Comparison of ENCODE assay signal across 8 mouse cellular contexts in genomic region chr13:21944926-21945740, GRCm38 (mm10). TPM values are rescaled to one million over a fixed set of nuclear protein-coding genes. Genes with fewer than 3 reads are reported as not detected.
DNase-seq lines count a peak whose midpoint lies in the region; ATAC-seq and TF ChIP-seq lines count a peak whose summit lies in the region.

Gene Zfp184, plus strand, starts transcription at chr13:21945094.

- TF ChIP-seq POLR2A in brain, embryonic 14.5 days (IDR thresholded peaks at IDR 0.05; ENCODE audit: borderline replicate concordance, extremely low read depth, insufficient read depth, insufficient read length, poor library complexity, severe bottlenecking): peak; percentile 25; the same call in 1 of the 2 replicates

- peak within 1 kb of the TSS; percentile 94 for H3K9ac ChIP-seq in heart, embryonic 11.5 days (ENCODE audit: low read depth, low read length)
- H3K9ac ChIP-seq in kidney, embryonic 16.5 days (replicated peaks; ENCODE audit: low read length): peak within 1 kb of the TSS; percentile 74

- H3K4me1 ChIP-seq in heart, embryonic 11.5 days (ENCODE audit: control insufficient read depth, insufficient read depth, low read length): no peaks in the 10 kb centered on the region
- H3K4me1 ChIP-seq in kidney, embryonic 16.5 days (ENCODE audit: insufficient read depth, low read length): peaks cover 13% of the 10 kb centered on the region

- peak within 1 kb of the TSS; percentile 74 for H3K4me2 ChIP-seq in heart, embryonic 11.5 days
- H3K4me2 ChIP-seq in kidney, embryonic 16.5 days (replicated peaks; ENCODE audit: low read depth, low read length): peak within 1 kb of the TSS; percentile 86

- H3K27me3 ChIP-seq in heart, embryonic 11.5 days (ENCODE audit: control insufficient read depth, insufficient read depth, low read length): no peaks in the 10 kb centered on the region
- no peaks in the 10 kb centered on the region for H3K27me3 ChIP-seq in kidney, embryonic 16.5 days (ENCODE audit: insufficient read depth, low read length)

- peak; percentile 80 for DNase-seq in CD4-positive helper T cell, adult 2 months (ENCODE audit: low read depth, low spot score)
- peak; percentile 98 for DNase-seq in brain, embryonic 14.5 days (ENCODE audit: low read depth)
- peak; percentile 80 for DNase-seq in liver
- peak; percentile 66 to 73 for DNase-seq in spleen, postnatal 36 days (ENCODE audit: low spot score in 2 of 2)

- peak; percentile 14; the same call in 1 of the 2 replicates for TF ChIP-seq CTCF in brain, embryonic 14.5 days (IDR thresholded peaks at IDR 0.05; ENCODE audit: borderline replicate concordance, extremely low read depth, insufficient read depth, insufficient read length)

- no peaks in the 10 kb centered on the region for H3K9me3 ChIP-seq in heart, embryonic 11.5 days (replicated peaks; ENCODE audit: control insufficient read depth, low read length)
- no peaks in the 10 kb centered on the region for H3K9me3 ChIP-seq in kidney, embryonic 16.5 days (ENCODE audit: low read length)

- no peaks in the 10 kb centered on the region for H3K36me3 ChIP-seq in heart, embryonic 11.5 days (ENCODE audit: control insufficient read depth, insufficient read depth, low read length)
- H3K36me3 ChIP-seq in kidney, embryonic 16.5 days (ENCODE audit: insufficient read depth, low read length): peaks cover 8% of the 10 kb centered on the region

- H3K27ac ChIP-seq in heart, embryonic 11.5 days (ENCODE audit: low read depth, low read length): peak within 1 kb of the TSS; percentile 75
- H3K27ac ChIP-seq in kidney, embryonic 16.5 days (ENCODE audit: low read length): peak within 1 kb of the TSS; percentile 86

- peak within 1 kb of the TSS; percentile 75 for H3K4me3 ChIP-seq in heart, embryonic 11.5 days (ENCODE audit: low read depth, low read length)
- H3K4me3 ChIP-seq in kidney, embryonic 16.5 days (ENCODE audit: low read length): peak within 1 kb of the TSS; percentile 84

- 0% methylated on average over 50 of the region's 50 CpGs for WGBS in heart, embryonic 11.5 days (ENCODE audit: insufficient replicate concordance)
- WGBS in kidney, embryonic 16.5 days: under 1% methylated on average over 50 of the region's 50 CpGs

- ATAC-seq in erythroblast, adult 5-6 weeks (replicated peaks; ENCODE audit: low FRiP score, poor library complexity, severe bottlenecking): peak; percentile 50; the same call in 1 of the 2 replicates
- ATAC-seq in heart, embryonic 11.5 days (replicated peaks; ENCODE audit: insufficient number of reproducible peaks, low FRiP score, low TSS enrichment): peak; percentile 86
- ATAC-seq in kidney, embryonic 16.5 days (ENCODE audit: low FRiP score, low TSS enrichment): peak; percentile 93
- peak; percentile 47 for ATAC-seq in monocyte, adult 5-6 weeks (replicated peaks; ENCODE audit: insufficient number of reproducible peaks, low FRiP score, low TSS enrichment, poor library complexity, severe bottlenecking)

RNA-seq across cellular contexts. Expression of gene Zfp184, which starts in this region (rescaled TPM):
- 14.5 and 14.9 TPM in 2 replicates for polyA plus RNA-seq in brain, embryonic 14.5 days (2012; rRNA removed)
- 0.19 and 2.9 TPM in 2 replicates for total RNA-seq in erythroblast, adult 5-6 weeks (2015; ENCODE audit: low replicate concordance)
- 0.34 and 2.5 TPM in 2 replicates for total RNA-seq in erythroblast, adult 5-6 weeks (2017; ENCODE audit: low replicate concordance)
- polyA plus RNA-seq in heart, embryonic 11.5 days (2014; fragmentation: Nextera tagmentation; extraction: Ambion mirVana): 6.7 and 7.6 TPM in 2 replicates
- 11.6 and 13.7 TPM in 2 replicates for polyA plus RNA-seq in kidney, embryonic 16.5 days (2015; fragmentation: Nextera tagmentation; extraction: Ambion mirVana)
- 2.1 to 2.6 TPM in 2 of 3 replicates, not detected in the other for total RNA-seq in monocyte, adult 5-6 weeks (2017)

Comparison
In these comparisons a context has a peak if more than half of its experiments do, and no peak if none do; other contexts are left out.
1. Peak in every context shown above with its lines: DNase-seq, ATAC-seq, H3K4me3 ChIP-seq and H3K27ac ChIP-seq.